Mouse (Mus musculus) kidney, postnatal 25 days (tissue): ENCODE data around the gene Casc4.

Experiments used
- DNase-seq, 2 experiments: peaks; one replicate each; pipeline ENCODE4 v3.0.0; 2021; ENCODE audit warnings: mixed read lengths in 2 of 2

Gene Casc4

DNA sequence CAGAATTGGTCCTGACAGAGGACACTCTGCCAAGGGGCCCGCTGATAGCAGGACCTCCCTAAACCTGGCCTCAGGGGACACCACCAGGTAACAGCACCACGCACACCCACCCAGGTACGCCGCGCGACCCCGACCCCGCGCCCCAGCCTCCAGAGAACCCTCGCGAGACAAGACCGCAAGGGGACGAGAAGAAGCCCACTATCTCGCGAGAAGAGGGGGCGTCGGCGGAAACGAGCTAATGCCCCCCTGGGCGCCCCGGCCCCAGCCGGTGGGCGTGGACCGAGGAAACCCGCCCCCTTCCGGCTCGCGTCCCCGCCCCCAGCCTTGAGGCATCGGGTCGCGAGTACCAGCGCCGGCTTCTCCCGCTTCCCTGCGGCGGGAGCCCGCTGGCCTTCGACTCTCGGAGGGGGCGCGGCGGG lies at the start of gene Casc4:
Gene Casc4, plus strand, starts transcription at position 339 of the 419 bp plus-strand sequence.
- DNase-seq, result peak; percentile 88 to 94

GRCm38 (mm10) chr2:121821787-121822186 lies 45.0 kb upstream of the Casc4 start:
- DNase-seq, result no peak

- no peak for DNase-seq
These were observed 42.1 kb upstream of the Casc4 start for GRCm38 (mm10) chr2:121824653-121825052.

DNA sequence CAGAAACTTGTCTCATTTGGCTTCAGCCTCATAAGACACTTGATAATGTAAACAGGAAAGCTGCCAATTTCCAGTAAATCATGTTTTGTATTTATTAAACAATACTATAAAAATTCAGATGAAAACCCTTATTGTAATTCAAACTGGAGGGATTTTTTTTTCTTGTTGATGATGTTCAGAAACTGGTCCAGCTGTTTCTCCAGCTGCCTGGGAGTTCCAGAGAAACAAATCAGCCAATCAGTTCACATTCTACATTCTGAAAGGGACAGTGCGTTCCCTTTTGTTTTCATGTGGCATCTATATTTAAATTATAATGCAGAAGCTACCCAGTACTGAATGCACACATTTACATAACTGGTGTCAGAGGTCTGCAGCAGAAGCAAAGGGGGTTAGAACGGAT lies 40.6 kb upstream of the Casc4 start:
- no peak for DNase-seq

DNA sequence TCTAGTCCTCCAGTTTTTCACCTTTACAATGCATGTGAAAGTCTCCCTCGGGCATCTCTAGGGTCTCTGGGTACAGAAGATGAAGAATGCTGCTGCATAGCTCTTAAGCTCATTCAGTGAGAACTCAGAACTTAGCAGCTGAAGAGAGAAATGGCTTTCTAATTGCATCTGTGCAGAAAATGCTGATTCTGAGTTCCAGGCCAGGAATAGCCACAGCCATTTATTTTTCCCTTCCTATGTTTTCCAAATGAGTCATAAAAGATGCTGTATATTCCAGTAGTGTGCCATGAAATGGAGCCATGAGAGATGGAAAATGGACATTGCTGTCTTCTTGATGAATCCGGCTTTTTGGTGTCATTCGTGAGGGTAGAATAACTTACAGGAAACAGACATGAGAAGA lies 38.4 kb upstream of the Casc4 start:
- DNase-seq, result no peak

DNA sequence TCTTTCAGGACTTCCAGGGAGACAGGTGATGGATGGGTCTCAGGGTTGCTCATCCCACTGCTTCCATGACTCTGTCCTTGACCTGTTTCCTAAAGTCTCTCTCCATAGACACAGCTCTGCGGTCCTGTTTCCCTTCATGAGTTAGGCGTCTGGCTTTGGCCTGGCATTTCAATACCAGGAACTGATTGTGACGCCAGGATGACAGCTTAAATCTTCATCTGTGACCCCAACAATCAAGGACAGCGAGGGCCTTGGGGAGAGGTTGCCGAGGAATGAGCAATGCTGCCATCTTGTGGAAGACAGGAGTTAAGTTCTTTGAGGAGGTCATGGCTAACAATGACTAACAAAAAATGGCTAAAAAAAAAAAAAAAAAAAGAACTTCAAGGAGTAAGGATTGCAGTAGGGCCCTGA lies 34.3 kb upstream of the Casc4 start:
- DNase-seq, result peak; percentile 38 to 43

DNA sequence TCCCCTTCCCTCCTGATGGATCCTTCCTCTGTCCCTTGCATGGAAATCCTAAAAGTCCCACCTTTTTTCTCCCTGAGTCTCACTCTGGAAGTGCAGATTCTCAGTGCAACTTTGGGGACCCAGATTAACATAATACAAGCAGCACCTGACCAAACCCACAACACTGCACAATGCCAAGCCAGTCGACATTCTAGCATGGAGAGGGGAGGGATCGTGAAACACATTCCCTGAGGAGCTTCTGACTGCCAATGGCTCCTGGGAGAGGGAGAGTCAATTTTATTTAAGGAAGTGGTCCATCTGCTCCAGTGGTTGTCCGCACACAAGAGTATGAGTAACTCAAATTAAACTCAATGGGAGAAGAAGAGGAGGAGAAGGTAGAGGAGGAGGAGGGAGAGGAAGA lies 31.8 kb upstream of the Casc4 start:
- DNase-seq, result no peak

DNA sequence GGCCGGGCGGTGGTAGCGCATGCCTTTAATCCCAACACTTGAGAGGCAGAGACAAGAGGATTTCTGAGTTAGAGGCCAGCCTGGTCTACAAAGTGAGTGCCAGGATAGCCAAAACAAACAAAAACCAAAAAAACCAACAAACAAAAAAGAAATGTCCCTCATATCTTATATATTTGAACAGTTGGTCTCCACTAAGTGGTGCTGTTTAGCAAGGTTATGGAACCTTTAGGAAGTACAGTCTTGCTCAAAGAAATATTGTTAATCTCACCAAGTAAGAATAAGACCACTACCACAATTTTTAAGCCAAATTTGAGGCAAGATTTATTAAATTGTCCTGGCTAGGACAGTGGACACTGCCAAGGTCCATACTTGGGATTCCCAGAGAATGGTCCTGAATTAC lies 25.3 kb upstream of the Casc4 start:
- no peak for DNase-seq

- no peak for DNase-seq
These were observed 24.5 kb upstream of the Casc4 start for GRCm38 (mm10) chr2:121842249-121842648.

DNA sequence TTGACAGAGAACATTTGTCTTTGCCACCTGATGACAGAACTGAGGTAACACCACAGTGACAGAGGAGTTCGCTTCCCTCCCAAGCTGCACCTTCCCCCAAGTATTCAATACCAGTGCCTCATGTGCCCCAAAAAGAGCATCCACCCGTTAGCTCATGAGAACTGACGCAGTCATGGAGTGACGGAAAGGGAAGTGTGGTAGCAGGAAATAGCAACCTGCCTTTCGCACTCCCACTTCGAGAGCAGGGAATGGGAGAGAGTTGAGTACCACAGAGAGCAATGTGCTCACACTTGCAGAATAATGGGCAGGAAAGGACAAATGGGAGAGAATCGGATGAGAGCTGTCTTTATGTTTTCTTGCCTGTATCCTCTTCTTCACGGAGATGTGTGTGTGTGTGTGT lies 20.7 kb upstream of the Casc4 start:
- no peak for DNase-seq

DNA sequence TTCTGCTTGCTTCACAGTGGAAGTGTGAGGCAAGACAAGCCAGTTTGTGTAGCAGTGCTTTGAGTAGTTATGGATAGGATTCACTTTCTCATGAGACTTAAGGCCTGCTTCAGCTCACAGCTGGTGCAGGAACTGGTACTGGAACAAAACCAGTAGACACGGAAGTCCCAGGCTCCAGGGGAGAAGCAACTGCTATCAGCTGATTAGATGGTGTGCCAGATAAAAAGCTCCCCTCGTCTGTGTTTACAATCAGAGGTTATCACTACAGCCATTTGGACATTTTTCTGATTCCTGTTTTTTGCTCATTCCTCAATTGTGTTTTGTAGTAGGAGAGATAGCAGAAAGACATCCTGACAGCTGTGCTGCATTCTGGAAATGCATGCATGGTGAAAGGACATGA lies 14.7 kb upstream of the Casc4 start:
- no peak for DNase-seq

- no peak for DNase-seq
These were observed 12.8 kb upstream of the Casc4 start for GRCm38 (mm10) chr2:121853974-121854373.

- DNase-seq, result no peak
These were observed 7.3 kb upstream of the Casc4 start for GRCm38 (mm10) chr2:121859380-121859980.

DNA sequence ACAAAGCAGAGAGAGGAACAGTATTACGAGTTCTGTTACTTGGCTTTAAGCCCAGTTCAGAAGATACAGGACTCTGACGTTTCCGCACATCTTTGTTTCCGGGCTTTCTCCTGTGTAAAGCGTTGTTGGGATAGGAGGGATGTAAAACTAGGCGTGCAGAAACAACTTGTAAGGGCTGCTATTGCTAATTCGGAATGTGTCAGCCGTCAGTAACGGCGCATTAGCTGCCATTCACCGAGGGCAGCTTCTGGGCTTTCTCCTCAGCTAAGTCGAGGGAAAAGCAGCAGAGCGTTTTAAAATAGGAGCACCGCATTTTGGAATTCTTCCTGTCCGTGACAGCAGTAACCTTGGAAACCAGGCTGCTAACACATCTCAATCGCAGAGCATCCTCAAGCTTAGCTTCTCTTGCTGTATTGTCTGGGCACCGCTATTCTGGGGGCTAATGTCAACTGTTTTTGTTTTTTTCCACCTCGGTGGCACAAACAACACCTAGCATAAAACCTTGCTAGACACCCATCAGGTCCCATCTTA lies 634 bp upstream of the Casc4 start:
- DNase-seq, result no peak

- peak; percentile 31 to 54 for DNase-seq
These were observed 520 bp downstream of the Casc4 start for GRCm38 (mm10) chr2:121867051-121867928.

DNA sequence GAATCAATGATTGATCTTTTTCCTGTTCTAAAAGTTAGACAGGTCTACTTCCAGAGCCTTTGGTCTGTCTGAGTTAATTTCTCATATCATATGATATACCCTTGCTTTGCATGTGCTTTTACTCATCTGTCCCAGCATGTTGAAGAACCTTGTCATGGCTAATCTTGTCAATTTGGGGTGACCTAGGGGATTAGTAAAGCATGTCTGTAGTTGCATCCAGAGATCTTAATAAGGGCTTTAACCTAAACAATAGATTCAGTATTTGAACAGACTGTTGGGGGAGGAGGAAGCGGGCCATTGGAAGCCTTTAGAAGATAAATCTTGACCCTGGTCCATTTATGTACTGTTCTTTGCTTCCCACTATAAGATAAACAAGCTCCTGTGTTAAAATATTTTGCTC lies 12.7 kb downstream of the Casc4 start:
- DNase-seq, result no peak

DNA sequence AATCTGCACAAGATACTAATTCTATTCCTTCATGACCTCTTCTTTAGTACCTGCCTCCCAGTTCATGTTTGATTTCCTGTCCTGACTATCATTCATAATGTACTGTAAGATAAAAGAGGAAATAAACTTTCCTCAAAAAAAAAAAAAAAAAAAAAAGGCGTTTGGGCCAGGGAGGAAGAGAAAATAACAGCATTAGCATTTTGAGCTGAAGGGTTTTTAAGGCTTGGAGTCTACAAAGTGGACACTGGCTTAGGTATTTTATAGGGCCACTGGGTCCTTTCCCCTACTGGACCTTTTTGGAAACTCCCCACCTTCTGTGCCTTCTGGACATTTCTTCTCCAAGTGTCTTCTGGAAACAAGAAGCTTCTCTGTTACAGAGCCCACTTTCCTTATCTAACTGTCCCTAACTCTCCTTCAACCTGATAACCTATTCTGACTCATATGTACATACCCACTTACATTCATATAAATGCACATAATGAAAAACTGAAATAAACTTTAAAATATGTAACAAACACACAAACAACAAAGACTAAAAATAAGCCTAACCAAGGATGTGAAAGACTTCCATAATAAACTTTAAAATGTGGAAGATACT lies 18.8 kb downstream of the Casc4 start:
- DNase-seq, result no peak

DNA sequence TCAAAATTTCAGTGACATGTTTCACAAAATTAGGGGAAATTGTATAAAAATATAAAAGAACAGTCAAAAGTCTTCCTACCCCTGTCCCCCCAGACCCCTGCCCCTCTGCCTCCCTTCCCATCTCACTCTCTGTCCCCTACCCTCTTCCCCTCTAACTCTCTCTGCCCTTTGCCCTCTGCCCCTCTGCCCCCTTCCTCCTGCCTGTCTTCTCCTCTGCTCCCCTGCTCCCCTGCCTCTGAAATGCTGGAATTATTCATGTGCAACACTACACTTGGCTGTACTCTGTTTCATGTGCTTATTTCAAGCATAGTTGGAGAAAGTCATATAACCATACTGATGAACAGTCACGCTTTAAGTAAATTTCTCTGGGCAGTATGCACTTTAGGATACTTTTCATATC lies 19.6 kb downstream of the Casc4 start:
- peak; percentile 20 to 61 for DNase-seq

- peak; percentile 3 to 41 for DNase-seq
These were observed 22.1 kb downstream of the Casc4 start for GRCm38 (mm10) chr2:121888720-121889497.

DNA sequence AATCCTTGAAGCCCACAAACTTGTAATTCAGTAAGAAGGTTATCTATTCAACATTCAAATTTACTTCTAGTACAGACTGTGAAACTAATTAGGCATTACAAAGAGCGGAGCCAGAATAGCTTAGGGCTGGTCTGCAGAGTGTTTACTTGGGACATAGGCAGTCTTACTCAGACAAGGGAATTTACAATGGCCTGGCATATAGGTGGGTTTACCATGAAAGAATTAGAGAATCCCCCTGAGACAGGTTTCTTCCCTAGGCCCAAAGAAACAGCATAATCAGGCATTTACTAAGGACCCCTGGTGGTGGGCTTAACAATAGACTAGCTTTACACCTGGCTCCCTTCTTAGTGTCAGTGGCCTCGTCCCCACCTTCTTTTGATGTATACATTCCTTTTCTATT lies 28.5 kb downstream of the Casc4 start:
- no peak for DNase-seq

GRCm38 (mm10) chr2:121896825-121897224 lies 30.1 kb downstream of the Casc4 start:
- no peak for DNase-seq

GRCm38 (mm10) chr2:121909975-121910374 lies 43.2 kb downstream of the Casc4 start:
- DNase-seq, result peak in 1 of 2 experiments; percentile 7
